Mouse (Mus musculus): ENCODE data around the gene Gm8914. TPM values are rescaled to one million over a fixed set of nuclear protein-coding genes. Genes with fewer than 3 reads are reported as not detected.
"Not testable (repeated sequence)": the region's sequence is repeated elsewhere in the genome, so short reads cannot be mapped to it uniquely, and the experiment has no call there.

The Gm8914 gene
- not detected in 2 replicates for polyA plus RNA-seq (2015; fragmentation: Nextera tagmentation; extraction: Ambion mirVana)

GRCm38 (mm10) chrX:91479826-91480225 is at the start of gene Gm8914:
Gm8914 (plus strand) TSS chrX:91480126.
- H3K4me3 ChIP-seq (ENCODE audit: low read depth, low read length); H3K4me2 ChIP-seq (replicated peaks; ENCODE audit: low read depth, low read length); H3K9me3 ChIP-seq (ENCODE audit: low read length); H3K27me3 ChIP-seq (replicated peaks; ENCODE audit: insufficient read depth, low read length); H3K4me1 ChIP-seq (ENCODE audit: insufficient read depth, low read depth, low read length); ATAC-seq; DNase-seq (ENCODE audit: low spot score); H3K9ac ChIP-seq (replicated peaks; ENCODE audit: low read depth); H3K27ac ChIP-seq (ENCODE audit: low read length); H3K36me3 ChIP-seq (ENCODE audit: insufficient read depth, low read length): not testable (repeated sequence)
- no CpG with 5 or more reads among the region's 5 CpGs for WGBS

Other genes starting within 250 kb of the Gm8914 start
- not detected in 2 replicates for gene Mageb2, start 148.4 kb upstream of the Gm8914 start, polyA plus RNA-seq (2015; fragmentation: Nextera tagmentation; extraction: Ambion mirVana)
- not detected in 2 replicates for gene Gm5072, start 87.6 kb upstream of the Gm8914 start, polyA plus RNA-seq (2015; fragmentation: Nextera tagmentation; extraction: Ambion mirVana)
- gene 1700084M14Rik, start 95.8 kb downstream of the Gm8914 start, polyA plus RNA-seq (2015; fragmentation: Nextera tagmentation; extraction: Ambion mirVana): not detected in 2 replicates
- not detected in 2 replicates for gene Gm14781, start 152.1 kb downstream of the Gm8914 start, polyA plus RNA-seq (2015; fragmentation: Nextera tagmentation; extraction: Ambion mirVana)